Mouse (Mus musculus): ENCODE data around the gene Sult4a1. TPM values are rescaled to one million over a fixed set of nuclear protein-coding genes. Genes with fewer than 3 reads are reported as not detected.

Sult4a1 gene
- total RNA-seq, 2 experiments from 2014 or later: 315 to 350 TPM

GRCm38 (mm10) chr15:84056083-84056482, 49.5 kb downstream of the Sult4a1 start:
- no peak overlapping the region for H3K4me3 ChIP-seq
- no peak overlapping the region for H3K27ac ChIP-seq
- TF ChIP-seq CTCF (conservative IDR thresholded peaks at IDR 0.05): peak; percentile 61
- no peak for DNase-seq (ENCODE audit: low spot score in 2 of 2)

DNA sequence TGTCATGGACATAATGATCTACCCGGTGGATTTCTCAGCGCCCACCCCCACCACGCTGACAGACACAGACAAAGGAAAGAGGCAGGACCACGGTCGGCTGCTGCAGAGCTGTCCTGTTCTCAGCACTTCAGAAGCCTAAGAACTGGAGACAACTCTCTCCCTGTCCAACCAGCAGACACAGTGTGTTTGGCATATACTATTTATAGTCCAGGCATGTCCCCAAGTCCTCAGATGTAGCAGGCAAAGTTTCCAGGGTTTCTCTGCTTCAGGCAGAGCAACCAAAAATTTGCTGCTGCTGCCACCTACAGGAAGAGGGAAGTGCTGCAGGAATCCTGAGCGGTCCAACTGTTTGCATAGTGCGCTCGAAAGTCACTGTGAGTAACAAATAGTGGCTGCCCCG, 51.7 kb downstream of the Sult4a1 start:
- Histone ChIP-seq H3K27ac (no peak overlapping the region), H3K4me3 (no peak overlapping the region)
- DNase-seq (ENCODE audit: low spot score in 2 of 2): peak; percentile 87 to 93
- peak; percentile 96 for TF ChIP-seq CTCF (conservative IDR thresholded peaks at IDR 0.05)

GRCm38 (mm10) chr15:84053240-84053639, 52.3 kb downstream of the Sult4a1 start:
- Histone ChIP-seq H3K27ac (no peak overlapping the region), H3K4me3 (no peak overlapping the region)
- DNase-seq (ENCODE audit: low spot score in 2 of 2): no peak
- no peak for TF ChIP-seq CTCF (conservative IDR thresholded peaks at IDR 0.05)

DNA sequence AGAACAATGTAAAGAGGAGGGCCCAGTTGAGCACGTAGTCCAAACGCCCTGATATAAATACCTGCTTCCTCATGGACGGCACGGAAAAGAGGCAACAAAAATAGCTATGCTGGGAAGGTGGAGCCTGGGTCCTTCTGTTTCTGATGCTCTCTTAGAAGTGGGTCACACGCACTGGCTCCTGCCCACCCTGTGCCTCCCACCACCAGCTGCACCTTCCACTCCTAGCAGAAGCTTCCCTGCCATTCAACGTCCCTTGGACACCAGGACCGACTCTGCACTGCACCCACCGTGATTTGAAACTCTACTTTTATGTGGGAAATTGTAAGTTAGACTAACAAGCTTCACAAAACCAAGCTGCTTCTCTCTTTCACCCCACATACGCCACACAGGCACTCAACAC, 53.2 kb downstream of the Sult4a1 start:
- H3K27ac ChIP-seq: no peak overlapping the region
- no peak overlapping the region for H3K4me3 ChIP-seq
- DNase-seq (ENCODE audit: low spot score in 2 of 2): no peak
- no peak for TF ChIP-seq CTCF (conservative IDR thresholded peaks at IDR 0.05)

DNA sequence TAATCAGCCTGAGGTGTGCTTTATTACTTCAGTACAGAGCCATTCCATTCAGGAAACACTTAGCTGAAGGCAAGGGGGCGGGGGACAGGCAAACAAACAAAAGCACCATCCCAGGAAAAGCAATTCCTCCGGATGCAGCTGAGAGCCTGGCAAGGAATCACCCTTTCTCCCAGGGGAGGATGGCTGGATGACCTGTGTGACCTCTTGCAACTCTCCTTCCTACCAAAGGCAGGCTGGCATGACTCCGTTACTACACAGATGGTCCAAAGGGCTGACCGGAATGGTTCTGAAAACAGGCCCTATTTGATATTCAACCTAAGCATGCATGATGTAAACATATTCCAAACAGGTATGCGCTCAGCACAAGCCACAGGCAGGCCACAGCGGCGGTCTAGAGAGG, 56.0 kb downstream of the Sult4a1 start:
- H3K27ac ChIP-seq: no peak overlapping the region
- no peak for TF ChIP-seq CTCF (conservative IDR thresholded peaks at IDR 0.05)
- no peak overlapping the region for H3K4me3 ChIP-seq
- no peak for DNase-seq (ENCODE audit: low spot score in 2 of 2)

DNA sequence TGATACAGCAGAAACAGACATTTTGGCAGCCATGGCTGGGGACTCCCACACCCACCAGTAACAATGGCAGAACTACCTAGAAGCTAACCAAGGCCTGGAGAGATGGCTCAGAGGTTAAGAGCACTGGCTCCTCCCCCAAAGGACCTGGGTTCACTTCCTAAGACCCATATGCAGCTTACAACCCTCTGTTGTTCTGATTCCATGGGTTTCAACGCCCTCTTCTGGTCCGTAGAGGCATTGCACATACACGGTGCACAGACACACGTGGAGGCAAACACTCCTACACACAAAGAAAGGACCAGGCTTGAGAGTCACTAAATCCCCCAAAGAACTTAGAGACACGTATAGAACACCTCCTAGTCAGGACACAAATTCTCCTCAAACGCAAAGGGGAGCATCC, 60.0 kb downstream of the Sult4a1 start:
- 0 out of 2 replicates have a peak, but pooled peaks have one; percentile 13 for TF ChIP-seq CTCF (conservative IDR thresholded peaks at IDR 0.05)

GRCm38 (mm10) chr15:84037067-84037466, 68.5 kb downstream of the Sult4a1 start:
- Histone ChIP-seq H3K4me3 (no peak overlapping the region), H3K27ac (no peak overlapping the region)
- no peak for TF ChIP-seq CTCF (conservative IDR thresholded peaks at IDR 0.05)
- DNase-seq (ENCODE audit: low spot score in 2 of 2): no peak

More for the DNA sequence above, 60.0 kb downstream of the Sult4a1 start:
- Histone ChIP-seq H3K4me3 (no peak overlapping the region), H3K27ac (no peak overlapping the region)
- DNase-seq (ENCODE audit: low spot score in 2 of 2): no peak

Other genes starting within 250 kb of the Sult4a1 start
- gene Efcab6, start 40.4 kb downstream of the Sult4a1 start, total RNA-seq (2021): 1 to 10 TPM; 4.9 to 6.4 TPM
- gene Pnpla5, start 17.4 kb upstream of the Sult4a1 start, total RNA-seq (2021): not detected
- gene Pnpla3, start 62.1 kb upstream of the Sult4a1 start, total RNA-seq (2021): 1 to 10 TPM; 7.3 to 8.1 TPM
- 100 to 1,000 TPM in 1 of 2 experiments, 10 to 100 TPM in 1; 93.6 to 102 TPM for gene Samm50, start 86.5 kb upstream of the Sult4a1 start, total RNA-seq (2021)
- 10 to 100 TPM; 29.9 to 34.0 TPM for gene Parvb, start 126.3 kb upstream of the Sult4a1 start, total RNA-seq (2021)
- 10 to 100 TPM; 20.9 to 26.6 TPM for gene Parvg, start 218.3 kb upstream of the Sult4a1 start, total RNA-seq (2021)